Mouse (Mus musculus) regulatory T cell (primary cell): Measurements from ENCODE around the gene Dip2a.

Source experiments
- in situ Hi-C: fragments of 300-600 bp; cut with MboI, MseI; formaldehyde crosslinking; loops from one replicate; pipeline ENCODE4 v1.15.1; 2025; ENCODE audit warnings: high pct_unique_total_duplicates

Dip2a gene

GRCm38 (mm10) chr10:76247960-76248646 lies 97.0 kb downstream of the Dip2a start:
- in situ Hi-C loops: loop anchor here (10.0 kb wide), 1 partner anchor 57 kb away; no protein-coding TSS in a partner anchor

GRCm38 (mm10) chr10:76246601-76247000 lies 98.5 kb downstream of the Dip2a start:
- in situ Hi-C loops: loop anchor here (10.0 kb wide), 1 partner anchor 58 kb away; no protein-coding TSS in a partner anchor

- in situ Hi-C loops: loop anchor here (10.0 kb wide), 1 partner anchor 60 kb away; no protein-coding TSS in a partner anchor
These were observed 100.0 kb downstream of the Dip2a start for GRCm38 (mm10) chr10:76245106-76245505.

- in situ Hi-C loops: no loop called here
These were observed 105.7 kb downstream of the Dip2a start for GRCm38 (mm10) chr10:76239401-76239800.

GRCm38 (mm10) chr10:76237341-76238225 lies 107.5 kb downstream of the Dip2a start, which contains the start of gene Prmt2:
Prmt2 (minus strand) TSS chr10:76237865.
- in situ Hi-C loops: no loop called here

GRCm38 (mm10) chr10:76229627-76230026 lies 115.5 kb downstream of the Dip2a start:
- in situ Hi-C loops: no loop called here

GRCm38 (mm10) chr10:76225944-76226343 lies 119.1 kb downstream of the Dip2a start:
- in situ Hi-C loops: no loop called here

- in situ Hi-C loops: no loop called here
These were observed 126.9 kb downstream of the Dip2a start for GRCm38 (mm10) chr10:76218240-76218639.

- in situ Hi-C loops: no loop called here
These were observed 128.0 kb downstream of the Dip2a start for GRCm38 (mm10) chr10:76217056-76217455.

GRCm38 (mm10) chr10:76214161-76214560 lies 130.9 kb downstream of the Dip2a start:
- in situ Hi-C loops: no loop called here

GRCm38 (mm10) chr10:76212121-76212520 lies 133.0 kb downstream of the Dip2a start:
- in situ Hi-C loops: no loop called here

GRCm38 (mm10) chr10:76210806-76211205 lies 134.3 kb downstream of the Dip2a start:
- in situ Hi-C loops: no loop called here
